Mouse (Mus musculus) heart, adult 2 months (tissue): ENCODE results near the gene Lysmd1.

Source experiments
- EP300 ChIP-seq: fragments of 200-500 bp; IDR thresholded peaks from 2 replicates; pipeline ENCODE4 v1.6.1; 2011; ENCODE audit warnings: low read depth, low read length, control low read depth; ENCODE audit not compliant: insufficient read depth
- POLR2A ChIP-seq: fragments of 200-500 bp; IDR thresholded peaks from 2 replicates; pipeline ENCODE4 v1.6.1; 2011; ENCODE audit warnings: mild to moderate bottlenecking, low read depth, low read length, control low read depth; ENCODE audit not compliant: insufficient read depth

DNA sequence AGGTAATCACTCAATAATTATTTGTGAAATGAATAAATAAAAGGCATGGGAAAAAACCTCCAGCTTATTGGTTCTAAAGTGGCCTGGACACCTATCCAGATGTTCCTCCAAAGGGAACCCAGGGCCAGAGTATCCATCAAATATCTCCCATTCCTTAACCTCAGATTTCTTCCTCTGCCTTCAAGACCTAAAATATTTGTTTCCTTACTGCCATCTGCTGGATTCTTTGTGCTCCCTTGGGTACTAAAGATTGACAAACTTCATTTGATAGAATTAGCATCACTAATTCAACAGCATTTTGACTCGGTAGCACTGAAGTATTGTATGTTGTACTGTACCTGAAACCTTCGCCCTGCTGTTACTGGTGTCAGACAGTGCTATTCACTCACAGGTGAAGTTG, 26.0 kb upstream of the Lysmd1 start:
- TF ChIP-seq POLR2A (no peak), EP300 (no peak)
